Mouse (Mus musculus): ENCODE measurements around the gene Pmm2. TPM values are rescaled to one million over a fixed set of nuclear protein-coding genes. Genes with fewer than 3 reads are reported as not detected.
A peak's percentile ranks its signal among the peaks of the same experiment; 100 is the strongest.

The Pmm2 gene
- polyA plus RNA-seq, 1 experiment, result 56.6 TPM

GRCm38 (mm10) chr16:8670041-8671035 lies 32.9 kb downstream of the Pmm2 start:
- peak; percentile 85 for DNase-seq (ENCODE audit: low read depth)
- no peak for TF ChIP-seq POLR2A (IDR thresholded peaks at IDR 0.05; ENCODE audit: borderline replicate concordance, extremely low read depth, insufficient read depth, insufficient read length, poor library complexity, severe bottlenecking)
- no peak for TF ChIP-seq CTCF (IDR thresholded peaks at IDR 0.05; ENCODE audit: borderline replicate concordance, extremely low read depth, insufficient read depth, insufficient read length)

GRCm38 (mm10) chr16:8671551-8672349 lies 34.3 kb downstream of the Pmm2 start, which contains the start of gene Carhsp1:
Gene Carhsp1, minus strand, starts transcription at chr16:8672155.
- TF ChIP-seq CTCF (IDR thresholded peaks at IDR 0.05; ENCODE audit: borderline replicate concordance, extremely low read depth, insufficient read depth, insufficient read length), result no peak
- peak; percentile 75 for TF ChIP-seq POLR2A (IDR thresholded peaks at IDR 0.05; ENCODE audit: borderline replicate concordance, extremely low read depth, insufficient read depth, insufficient read length, poor library complexity, severe bottlenecking)
- peak; percentile 98 for DNase-seq (ENCODE audit: low read depth)

GRCm38 (mm10) chr16:8672350-8672687 lies 34.8 kb downstream of the Pmm2 start:
- TF ChIP-seq CTCF (IDR thresholded peaks at IDR 0.05; ENCODE audit: borderline replicate concordance, extremely low read depth, insufficient read depth, insufficient read length) (no peak), POLR2A (IDR thresholded peaks at IDR 0.05; ENCODE audit: borderline replicate concordance, extremely low read depth, insufficient read depth, insufficient read length, poor library complexity, severe bottlenecking) (no peak)
- DNase-seq (ENCODE audit: low read depth), result no peak

GRCm38 (mm10) chr16:8672811-8673210 lies 35.3 kb downstream of the Pmm2 start:
- no peak for DNase-seq (ENCODE audit: low read depth)
- TF ChIP-seq CTCF (IDR thresholded peaks at IDR 0.05; ENCODE audit: borderline replicate concordance, extremely low read depth, insufficient read depth, insufficient read length) (no peak), POLR2A (IDR thresholded peaks at IDR 0.05; ENCODE audit: borderline replicate concordance, extremely low read depth, insufficient read depth, insufficient read length, poor library complexity, severe bottlenecking) (no peak)

GRCm38 (mm10) chr16:8673343-8673742 lies 35.9 kb downstream of the Pmm2 start:
- no peak for DNase-seq (ENCODE audit: low read depth)
- no peak for TF ChIP-seq POLR2A (IDR thresholded peaks at IDR 0.05; ENCODE audit: borderline replicate concordance, extremely low read depth, insufficient read depth, insufficient read length, poor library complexity, severe bottlenecking)
- TF ChIP-seq CTCF (IDR thresholded peaks at IDR 0.05; ENCODE audit: borderline replicate concordance, extremely low read depth, insufficient read depth, insufficient read length), result no peak

- DNase-seq (ENCODE audit: low read depth), result peak; percentile 84
- TF ChIP-seq POLR2A (IDR thresholded peaks at IDR 0.05; ENCODE audit: borderline replicate concordance, extremely low read depth, insufficient read depth, insufficient read length, poor library complexity, severe bottlenecking) (no peak), CTCF (IDR thresholded peaks at IDR 0.05; ENCODE audit: borderline replicate concordance, extremely low read depth, insufficient read depth, insufficient read length) (peak; percentile 84)
Measured at GRCm38 (mm10) chr16:8674165-8674564, 36.7 kb downstream of the Pmm2 start.

GRCm38 (mm10) chr16:8675559-8675958 lies 38.1 kb downstream of the Pmm2 start:
- no peak for DNase-seq (ENCODE audit: low read depth)

GRCm38 (mm10) chr16:8676228-8676627 lies 38.8 kb downstream of the Pmm2 start:
- TF ChIP-seq POLR2A (IDR thresholded peaks at IDR 0.05; ENCODE audit: borderline replicate concordance, extremely low read depth, insufficient read depth, insufficient read length, poor library complexity, severe bottlenecking), result no peak
- TF ChIP-seq CTCF (IDR thresholded peaks at IDR 0.05; ENCODE audit: borderline replicate concordance, extremely low read depth, insufficient read depth, insufficient read length), result no peak

More at GRCm38 (mm10) chr16:8675559-8675958, 38.1 kb downstream of the Pmm2 start:
- TF ChIP-seq POLR2A (IDR thresholded peaks at IDR 0.05; ENCODE audit: borderline replicate concordance, extremely low read depth, insufficient read depth, insufficient read length, poor library complexity, severe bottlenecking) (no peak), CTCF (IDR thresholded peaks at IDR 0.05; ENCODE audit: borderline replicate concordance, extremely low read depth, insufficient read depth, insufficient read length) (no peak)

GRCm38 (mm10) chr16:8676800-8677199 lies 39.3 kb downstream of the Pmm2 start:
- TF ChIP-seq CTCF (IDR thresholded peaks at IDR 0.05; ENCODE audit: borderline replicate concordance, extremely low read depth, insufficient read depth, insufficient read length) (peak; percentile 84), POLR2A (IDR thresholded peaks at IDR 0.05; ENCODE audit: borderline replicate concordance, extremely low read depth, insufficient read depth, insufficient read length, poor library complexity, severe bottlenecking) (no peak)
- DNase-seq (ENCODE audit: low read depth), result peak; percentile 79

More at GRCm38 (mm10) chr16:8676228-8676627, 38.8 kb downstream of the Pmm2 start:
- DNase-seq (ENCODE audit: low read depth), result no peak

GRCm38 (mm10) chr16:8678035-8678434 lies 40.6 kb downstream of the Pmm2 start:
- no peak for DNase-seq (ENCODE audit: low read depth)
- TF ChIP-seq CTCF (IDR thresholded peaks at IDR 0.05; ENCODE audit: borderline replicate concordance, extremely low read depth, insufficient read depth, insufficient read length), result no peak
- no peak for TF ChIP-seq POLR2A (IDR thresholded peaks at IDR 0.05; ENCODE audit: borderline replicate concordance, extremely low read depth, insufficient read depth, insufficient read length, poor library complexity, severe bottlenecking)

GRCm38 (mm10) chr16:8678676-8679075 lies 41.2 kb downstream of the Pmm2 start:
- no peak for DNase-seq (ENCODE audit: low read depth)
- TF ChIP-seq POLR2A (IDR thresholded peaks at IDR 0.05; ENCODE audit: borderline replicate concordance, extremely low read depth, insufficient read depth, insufficient read length, poor library complexity, severe bottlenecking), result no peak
- no peak for TF ChIP-seq CTCF (IDR thresholded peaks at IDR 0.05; ENCODE audit: borderline replicate concordance, extremely low read depth, insufficient read depth, insufficient read length)

All from brain, embryonic 14.5 days (tissue).